Mouse (Mus musculus) cerebellum, adult 2 months (tissue): ENCODE measurements around the gene Aldh1l1.

ENCODE experiments used
- CTCF ChIP-seq: fragments of 200-500 bp; IDR thresholded peaks from 2 replicates; pipeline ENCODE4 v1.5.1; 2011; ENCODE audit warnings: low read depth, mild to moderate bottlenecking, control low read depth, low read length, moderate library complexity, borderline replicate concordance; ENCODE audit not compliant: insufficient read depth
- POLR2A ChIP-seq: fragments of 200-500 bp; IDR thresholded peaks from 2 replicates; pipeline ENCODE4 v1.6.1; 2011; ENCODE audit warnings: low read length, control low read depth, borderline replicate concordance; ENCODE audit not compliant: insufficient read depth

DNA sequence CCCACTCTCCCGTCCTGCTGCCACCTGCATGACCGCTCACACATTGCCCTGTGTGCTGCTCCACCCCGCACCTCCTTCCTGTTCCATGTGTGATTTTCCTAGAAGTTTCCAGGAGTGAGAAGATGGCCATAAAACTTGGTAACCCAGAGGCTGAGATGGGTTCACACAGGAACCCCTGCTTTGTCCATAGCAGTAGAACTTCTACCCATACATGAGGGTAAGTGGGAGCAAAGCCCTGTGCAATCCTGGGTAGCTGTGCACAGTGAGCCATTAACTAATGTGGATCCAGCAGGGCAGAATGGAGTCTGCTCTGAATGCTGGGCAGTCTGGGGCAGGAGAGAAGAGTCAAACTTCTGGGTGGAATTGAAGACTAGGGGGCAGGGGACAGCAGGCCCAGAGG, 8.3 kb downstream of the Aldh1l1 start:
- TF ChIP-seq POLR2A (no peak), CTCF (no peak)
